Mouse (Mus musculus) limb, embryonic 12.5 days (tissue): ENCODE results near the gene Ick. TPM values are rescaled to one million over a fixed set of nuclear protein-coding genes. Genes with fewer than 3 reads are reported as not detected.

ENCODE experiments used
- ATAC-seq: fragments of 200-750 bp; cut with Nextera tagmentation; 2 replicates; pipeline ENCODE4 v1.8.0; 2017; ENCODE audit warnings: low read depth, moderate TSS enrichment; ENCODE audit not compliant: insufficient number of reproducible peaks, insufficient read depth, low FRiP score, low TSS enrichment
- H3K27ac ChIP-seq: fragments of 300-500 bp; sonication (generic); 2 replicates; pipeline ENCODE4 v1.5.1; 2016; ENCODE audit warnings: mild to moderate bottlenecking, moderate library complexity
- H3K27me3 ChIP-seq: fragments of 300-500 bp; sonication (generic); 2 replicates; pipeline ENCODE4 v1.6.1; 2016; ENCODE audit warnings: mild to moderate bottlenecking, moderate library complexity
- H3K36me3 ChIP-seq: fragments of 300-500 bp; sonication (generic); 2 replicates; pipeline ENCODE4 v1.6.1; 2016; ENCODE audit warnings: mild to moderate bottlenecking, moderate library complexity
- H3K4me1 ChIP-seq: fragments of 300-500 bp; sonication (generic); replicated peaks from 2 replicates; pipeline ENCODE4 v1.6.1; 2016
- H3K4me2 ChIP-seq: fragments of 300-500 bp; sonication (generic); 2 replicates; pipeline ENCODE4 v1.6.1; 2016; ENCODE audit warnings: mild to moderate bottlenecking, moderate library complexity
- H3K4me3 ChIP-seq: fragments of 300-500 bp; sonication (generic); replicated peaks from 2 replicates; pipeline ENCODE4 v1.5.1; 2016; ENCODE audit warnings: mild to moderate bottlenecking
- H3K9ac ChIP-seq: fragments of 300-500 bp; sonication (generic); replicated peaks from 2 replicates; pipeline ENCODE4 v1.6.1; 2016; ENCODE audit warnings: mild to moderate bottlenecking, moderate library complexity
- H3K9me3 ChIP-seq: fragments of 300-500 bp; sonication (generic); 2 replicates; pipeline ENCODE4 v1.6.1; 2016; ENCODE audit warnings: mild to moderate bottlenecking, moderate library complexity
- WGBS: fragments of 180-500 bp; shearing (Covaris S2); methylation state at CpG from one replicate; pipeline ENCODE4 v1.1.7; 2016; 5-methylcytosine and 5-hydroxymethylcytosine counted together
- polyA plus RNA-seq: library from polyadenylated mRNA; unstranded; fragments of >200 nt; fragmentation: Nextera tagmentation; extraction: Ambion mirVana; gene quantifications from 2 replicates; pipeline ENCODE4 v1.2.1, GENCODE M21; 2016

The Ick gene
- polyA plus RNA-seq, 1 experiment from 2014 or later, result 35.1 TPM

GRCm38 (mm10) chr9:78104973-78105372, 4.0 kb upstream of the Ick start:
- peaks cover 33% of the 10 kb centered on the region for H3K36me3 ChIP-seq
- no peak for ATAC-seq
- 91% methylated on average over 6 of the region's 6 CpGs for WGBS
- H3K9me3 ChIP-seq, result no peaks in the 10 kb centered on the region
- H3K4me2 ChIP-seq, result no peak overlapping the region
- no peak overlapping the region for H3K9ac ChIP-seq
- H3K27me3 ChIP-seq, result no peaks in the 10 kb centered on the region
- H3K27ac ChIP-seq, result no peak overlapping the region
- no peak overlapping the region for H3K4me3 ChIP-seq
- peaks cover 20% of the 10 kb centered on the region for H3K4me1 ChIP-seq

GRCm38 (mm10) chr9:78105501-78105932, 3.5 kb upstream of the Ick start:
- Histone ChIP-seq H3K9ac (no peak overlapping the region), H3K4me3 (no peak overlapping the region), H3K27me3 (no peaks in the 10 kb centered on the region), H3K4me2 (no peak overlapping the region), H3K27ac (no peak overlapping the region), H3K4me1 (peaks cover 20% of the 10 kb centered on the region), H3K36me3 (peaks cover 28% of the 10 kb centered on the region), H3K9me3 (no peaks in the 10 kb centered on the region)
- no peak for ATAC-seq
- 77% methylated on average over 6 of the region's 6 CpGs for WGBS

GRCm38 (mm10) chr9:78106821-78107220, 2.2 kb upstream of the Ick start:
- Histone ChIP-seq H3K4me2 (peak overlapping the region; percentile 79), H3K36me3 (peaks cover 16% of the 10 kb centered on the region), H3K4me1 (peaks cover 22% of the 10 kb centered on the region), H3K9me3 (no peaks in the 10 kb centered on the region), H3K27ac (no peak overlapping the region), H3K4me3 (no peak overlapping the region), H3K9ac (no peak overlapping the region), H3K27me3 (no peaks in the 10 kb centered on the region)
- WGBS, result 73% methylated on average over 4 of the region's 4 CpGs
- ATAC-seq, result no peak

- H3K4me3 ChIP-seq, result peak overlapping the region; percentile 90
- H3K9ac ChIP-seq, result peak overlapping the region; percentile 92
- peak overlapping the region; percentile 79 for H3K4me2 ChIP-seq
- peaks cover 13% of the 10 kb centered on the region for H3K36me3 ChIP-seq
- H3K27me3 ChIP-seq, result no peaks in the 10 kb centered on the region
- no peaks in the 10 kb centered on the region for H3K9me3 ChIP-seq
- 0 out of 2 replicates have a peak, but pooled peaks have one; percentile 12 for ATAC-seq
- H3K4me1 ChIP-seq, result peaks cover 22% of the 10 kb centered on the region
- WGBS, result 25% methylated on average over 6 of the region's 6 CpGs
- peak overlapping the region; percentile 95; the same call in 1 of the 2 replicates for H3K27ac ChIP-seq
These were observed 1.4 kb upstream of the Ick start for GRCm38 (mm10) chr9:78107582-78107911.

GRCm38 (mm10) chr9:78107912-78108795, 838 bp upstream of the Ick start:
- peak overlapping the region; percentile 92 for H3K9ac ChIP-seq
- WGBS, result under 1% methylated on average over 88 of the region's 88 CpGs
- H3K4me1 ChIP-seq, result peaks cover 22% of the 10 kb centered on the region
- H3K9me3 ChIP-seq, result no peaks in the 10 kb centered on the region
- no peaks in the 10 kb centered on the region for H3K27me3 ChIP-seq
- H3K36me3 ChIP-seq, result peaks cover 12% of the 10 kb centered on the region
- H3K27ac ChIP-seq, result peak overlapping the region; percentile 95
- peak overlapping the region; percentile 90 for H3K4me3 ChIP-seq
- H3K4me2 ChIP-seq, result peak overlapping the region; percentile 79
- ATAC-seq, result peak; percentile 77

GRCm38 (mm10) chr9:78109656-78110055, 664 bp downstream of the Ick start:
- H3K4me1 ChIP-seq, result peaks cover 30% of the 10 kb centered on the region
- peak overlapping the region; percentile 92; the same call in 1 of the 2 replicates for H3K9ac ChIP-seq
- no peak overlapping the region for H3K27ac ChIP-seq
- ATAC-seq, result no peak
- no peaks in the 10 kb centered on the region for H3K9me3 ChIP-seq
- WGBS, result 46% methylated on average over 5 of the region's 5 CpGs
- H3K4me3 ChIP-seq, result peak overlapping the region; percentile 90
- H3K36me3 ChIP-seq, result peaks cover under 1% of the 10 kb centered on the region; the same call in 1 of the 2 replicates
- H3K4me2 ChIP-seq, result peak overlapping the region; percentile 79
- no peaks in the 10 kb centered on the region for H3K27me3 ChIP-seq

- H3K27ac ChIP-seq, result no peak overlapping the region
- no peak for ATAC-seq
- no peaks in the 10 kb centered on the region for H3K9me3 ChIP-seq
- H3K4me3 ChIP-seq, result no peak overlapping the region
- no peak overlapping the region for H3K9ac ChIP-seq
- 46% methylated on average over 2 of the region's 2 CpGs for WGBS
- no peak overlapping the region for H3K4me2 ChIP-seq
- peaks cover 3% of the 10 kb centered on the region for H3K36me3 ChIP-seq
- peaks cover 36% of the 10 kb centered on the region for H3K4me1 ChIP-seq
- H3K27me3 ChIP-seq, result no peaks in the 10 kb centered on the region
These were observed 2.5 kb downstream of the Ick start for GRCm38 (mm10) chr9:78111456-78111855.

- peak overlapping the region; percentile 67 for H3K4me2 ChIP-seq
- H3K4me1 ChIP-seq, result peaks cover 28% of the 10 kb centered on the region
- peak overlapping the region; percentile 96 for H3K27ac ChIP-seq
- ATAC-seq, result peak; percentile 40; the same call in 1 of the 2 replicates
- H3K27me3 ChIP-seq, result no peaks in the 10 kb centered on the region
- peak overlapping the region; percentile 72 for H3K4me3 ChIP-seq
- no peaks in the 10 kb centered on the region for H3K9me3 ChIP-seq
- peak overlapping the region; percentile 92 for H3K9ac ChIP-seq
- H3K36me3 ChIP-seq, result peaks cover 7% of the 10 kb centered on the region
- 3% methylated on average over 47 of the region's 47 CpGs for WGBS
These were observed 4.0 kb downstream of the Ick start for GRCm38 (mm10) chr9:78112770-78113537.

- Histone ChIP-seq H3K27me3 (no peaks in the 10 kb centered on the region), H3K4me1 (peaks cover 28% of the 10 kb centered on the region), H3K36me3 (peaks cover 10% of the 10 kb centered on the region), H3K9ac (peak overlapping the region; percentile 92), H3K4me2 (peak overlapping the region; percentile 67), H3K9me3 (no peaks in the 10 kb centered on the region), H3K27ac (peak overlapping the region; percentile 96), H3K4me3 (peak overlapping the region; percentile 72)
- ATAC-seq, result no peak
- WGBS, result under 1% methylated on average over 14 of the region's 14 CpGs
These were observed 4.5 kb downstream of the Ick start for GRCm38 (mm10) chr9:78113538-78113885.

GRCm38 (mm10) chr9:78115746-78116145, 6.8 kb downstream of the Ick start:
- Histone ChIP-seq H3K4me1 (peaks cover 20% of the 10 kb centered on the region), H3K9me3 (no peaks in the 10 kb centered on the region), H3K27me3 (no peaks in the 10 kb centered on the region), H3K27ac (no peak overlapping the region), H3K4me2 (no peak overlapping the region), H3K36me3 (peaks cover 10% of the 10 kb centered on the region), H3K4me3 (no peak overlapping the region), H3K9ac (no peak overlapping the region)
- WGBS, result 85% methylated on average over 9 of the region's 9 CpGs
- no peak for ATAC-seq

GRCm38 (mm10) chr9:78117690-78118089, 8.7 kb downstream of the Ick start:
- no peaks in the 10 kb centered on the region for H3K27me3 ChIP-seq

More at GRCm38 (mm10) chr9:78117690-78118089, 8.7 kb downstream of the Ick start:
- WGBS, result 83% methylated on average over 2 of the region's 2 CpGs
- Histone ChIP-seq H3K4me1 (peaks cover 18% of the 10 kb centered on the region), H3K9ac (no peak overlapping the region), H3K4me2 (no peak overlapping the region), H3K27ac (no peak overlapping the region), H3K9me3 (no peaks in the 10 kb centered on the region), H3K4me3 (no peak overlapping the region), H3K36me3 (peaks cover 18% of the 10 kb centered on the region)
- ATAC-seq, result no peak
